Mouse (Mus musculus): Measurements from ENCODE around the gene Nol9.
"Not testable (repeated sequence)": the region's sequence is repeated elsewhere in the genome, so short reads cannot be mapped to it uniquely, and the experiment has no call there.

The Nol9 gene

DNA sequence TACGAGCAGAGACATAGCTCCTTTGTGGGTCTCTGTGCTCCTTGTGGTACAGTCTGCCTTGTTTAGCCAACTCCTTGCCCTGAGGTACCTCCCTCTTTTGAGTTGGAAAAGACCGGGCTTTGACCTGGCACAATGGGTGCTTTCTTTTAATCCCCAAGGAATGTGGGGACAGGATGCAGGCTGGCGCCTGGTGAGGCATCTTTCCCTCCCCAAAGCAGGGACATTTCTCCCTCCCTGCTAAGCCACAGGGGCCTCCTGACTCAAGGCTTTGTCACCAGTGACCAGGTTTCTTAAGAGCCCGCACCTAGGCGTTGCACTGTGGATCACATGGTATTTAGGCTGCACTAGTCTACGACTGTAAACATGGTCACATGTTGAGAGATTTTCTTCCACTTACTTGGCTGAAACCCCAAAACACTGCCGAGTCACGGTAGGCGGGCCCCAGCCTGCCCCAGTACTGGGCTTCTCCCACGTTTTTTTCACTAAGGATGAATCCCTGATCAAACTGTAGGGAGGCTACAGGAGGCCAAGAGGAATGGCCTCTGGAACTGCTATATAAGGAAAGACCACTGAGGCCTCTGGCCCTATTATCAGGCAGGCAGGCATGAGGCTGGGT, 28.9 kb upstream of the Nol9 start:
- DNase-seq (ENCODE audit: extremely low read depth, low read depth, low spot score), result no peak

DNA sequence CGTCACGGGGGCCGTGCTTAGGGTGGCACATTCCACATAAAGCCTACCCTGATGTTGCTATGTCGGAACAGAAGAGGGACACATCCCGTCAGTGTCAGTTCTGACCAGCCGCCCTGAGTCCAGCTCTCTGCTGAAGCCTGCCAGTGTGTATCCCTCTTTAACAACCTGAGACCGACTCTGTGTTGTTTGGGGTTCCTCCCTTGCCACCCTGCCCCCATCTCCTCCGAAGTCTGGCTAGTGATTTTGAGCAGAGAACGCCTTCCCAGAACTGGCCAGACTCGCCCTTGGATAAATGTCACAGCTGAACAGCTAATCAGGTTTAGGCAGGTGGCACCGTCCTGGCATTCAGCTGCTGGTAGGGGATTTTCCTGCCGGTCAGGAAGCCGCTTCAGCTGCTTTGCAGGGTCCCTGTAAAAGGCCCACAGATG, 28.4 kb upstream of the Nol9 start:
- DNase-seq (ENCODE audit: extremely low read depth, low read depth, low spot score), result no peak

DNA sequence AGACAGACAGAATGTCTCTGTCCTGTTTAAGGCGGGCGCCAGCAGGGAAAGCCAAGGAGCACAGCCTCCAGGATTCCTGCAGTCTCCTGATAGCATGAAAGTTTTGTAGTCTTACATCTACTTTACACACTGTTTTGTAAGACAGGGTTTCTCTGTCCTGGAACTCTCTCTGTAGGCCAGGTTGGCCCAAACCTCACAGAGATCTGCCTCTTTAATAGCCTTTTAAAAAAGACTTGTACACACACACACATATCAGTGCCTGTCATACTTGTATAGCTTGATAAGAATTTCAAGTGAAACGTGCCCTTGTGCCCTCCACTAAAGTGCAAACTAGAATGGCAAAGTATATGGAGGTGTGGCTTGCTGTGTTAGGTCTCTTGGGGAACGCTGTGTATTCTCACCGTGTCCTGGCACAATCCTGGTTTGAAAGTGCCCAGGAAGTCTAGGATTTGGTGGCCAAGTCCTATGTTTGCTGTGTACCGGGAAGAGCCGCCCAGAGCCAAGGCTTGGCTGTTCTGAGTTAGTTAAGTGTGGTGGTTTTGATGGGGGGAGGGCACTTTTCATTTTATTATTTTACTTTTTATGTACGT, 27.9 kb upstream of the Nol9 start:
- no peak for DNase-seq (ENCODE audit: extremely low read depth, low read depth, low spot score)

DNA sequence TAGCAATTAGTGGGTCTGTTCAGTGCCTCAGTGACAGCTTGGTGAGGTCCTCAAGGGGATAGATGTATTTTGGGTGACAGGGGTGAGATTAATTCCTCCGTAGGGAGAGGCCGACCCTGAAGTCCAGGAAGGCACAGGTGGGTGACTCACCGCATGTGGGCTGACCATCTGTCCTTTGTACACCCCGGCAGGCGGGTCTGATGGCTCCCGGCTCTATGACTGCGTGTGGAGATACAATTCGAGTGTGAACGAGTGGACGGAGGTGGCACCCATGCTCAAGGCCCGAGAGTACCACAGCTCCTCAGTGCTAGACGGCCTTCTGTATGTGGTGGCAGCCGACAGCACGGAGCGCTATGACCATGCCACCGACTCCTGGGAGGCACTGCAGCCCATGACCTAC, 27.0 kb upstream of the Nol9 start:
- DNase-seq (ENCODE audit: extremely low read depth, low read depth, low spot score), result no peak

DNA sequence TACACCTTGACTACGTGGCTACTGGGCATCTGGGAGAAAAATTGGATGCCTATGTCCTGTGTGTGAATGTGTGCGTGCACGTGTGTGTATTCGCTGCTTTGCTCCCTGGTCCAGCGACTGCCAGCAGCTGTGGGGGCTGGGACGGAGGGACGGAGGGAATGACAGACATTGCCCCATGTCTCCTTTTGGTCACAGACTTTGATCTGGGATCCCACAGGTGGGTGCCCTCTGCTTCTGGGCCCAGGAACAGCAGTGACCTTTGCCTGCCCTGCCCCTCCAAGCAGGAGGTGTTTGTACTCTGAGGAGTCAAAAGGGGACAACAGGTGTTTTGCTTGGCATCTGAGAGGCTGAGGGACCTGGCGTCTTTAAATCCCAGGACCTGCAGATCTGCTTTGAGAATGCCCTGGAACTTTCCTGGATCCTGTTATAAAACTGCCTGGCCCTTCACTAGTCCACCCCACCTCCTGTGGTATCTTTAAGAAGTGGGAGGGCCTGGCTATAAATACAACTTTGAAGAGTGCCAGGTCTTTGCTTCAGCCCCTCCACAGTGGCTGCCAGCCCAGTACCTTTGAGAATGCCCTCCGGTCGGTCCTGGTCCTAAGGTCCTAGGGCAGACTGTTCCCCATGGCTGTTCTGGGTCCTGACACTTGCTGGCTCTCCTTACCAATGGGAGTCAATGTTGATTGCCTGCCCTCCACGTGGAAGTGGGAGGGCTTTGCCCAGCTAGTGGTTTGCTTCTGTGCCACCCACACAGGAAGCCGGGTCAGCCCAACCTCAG, 25.9 kb upstream of the Nol9 start:
- DNase-seq (ENCODE audit: extremely low read depth, low read depth, low spot score), result no peak

DNA sequence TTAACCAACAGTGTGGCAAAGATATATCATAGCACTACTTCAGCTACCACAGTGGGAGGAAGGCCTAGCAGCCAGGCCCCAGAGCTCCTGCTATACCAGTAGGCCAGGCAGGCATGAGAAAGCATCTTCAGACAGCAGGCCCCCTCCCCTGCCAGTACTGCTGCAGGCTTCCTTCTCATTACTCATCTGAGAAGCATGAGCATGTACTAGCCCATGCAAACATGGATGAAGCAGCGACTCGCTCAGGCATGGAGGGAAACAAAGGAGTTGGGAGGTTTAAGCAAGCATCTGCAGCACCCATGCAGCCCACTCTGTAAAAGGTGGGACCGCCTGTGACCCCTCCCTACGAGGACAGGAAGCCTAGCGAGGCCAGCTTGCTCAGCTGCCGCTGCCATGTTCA, 20.0 kb upstream of the Nol9 start:
- no peak for DNase-seq (ENCODE audit: extremely low read depth, low read depth, low spot score)

DNA sequence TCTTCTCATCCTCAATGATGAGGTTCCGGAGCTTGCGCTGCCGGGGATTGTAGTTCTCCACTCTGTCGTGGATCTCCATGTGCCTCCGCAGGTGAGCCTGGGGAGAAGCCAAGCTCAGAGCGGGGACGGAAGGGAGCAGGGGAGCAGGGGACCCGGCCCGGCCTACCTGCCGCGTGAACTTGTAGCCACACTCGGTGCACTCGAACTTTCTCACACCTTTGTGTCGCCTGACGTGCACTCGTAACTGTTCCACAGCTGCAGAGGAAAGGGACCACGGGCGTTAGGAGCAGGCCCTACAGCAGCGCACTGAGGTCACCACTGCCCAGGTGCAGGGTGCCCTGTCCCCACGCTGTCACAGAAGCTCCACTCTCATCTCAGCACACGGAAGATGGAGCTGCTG, 19.1 kb upstream of the Nol9 start:
- no peak for DNase-seq (ENCODE audit: extremely low read depth, low read depth, low spot score)

DNA sequence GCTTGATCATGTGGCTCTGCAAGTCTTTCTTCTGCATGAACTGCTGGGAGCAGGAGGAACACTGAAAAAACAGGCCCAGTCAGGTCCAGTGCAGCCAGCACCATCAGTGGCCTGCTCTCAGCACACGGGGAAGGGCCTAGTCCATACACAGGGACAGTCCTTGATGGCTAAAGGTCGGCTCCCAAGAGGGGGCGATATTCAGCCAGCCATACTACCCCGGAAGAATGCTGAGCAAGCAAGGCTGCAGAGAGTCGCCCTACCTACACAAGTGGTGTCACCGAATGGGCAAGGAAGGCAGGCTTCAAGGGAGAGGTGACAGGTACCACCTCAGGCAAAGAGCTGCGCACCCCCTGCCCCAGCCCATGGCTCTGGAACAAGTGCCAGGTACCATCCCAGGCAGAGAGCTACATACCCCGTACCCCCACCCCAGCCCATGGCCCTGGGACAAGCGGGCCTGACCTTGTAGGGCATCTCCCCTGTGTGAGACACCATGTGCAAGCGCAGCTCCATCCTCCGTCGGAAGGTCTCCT, 17.5 kb upstream of the Nol9 start:
- no peak for DNase-seq (ENCODE audit: extremely low read depth, low read depth, low spot score)

DNA sequence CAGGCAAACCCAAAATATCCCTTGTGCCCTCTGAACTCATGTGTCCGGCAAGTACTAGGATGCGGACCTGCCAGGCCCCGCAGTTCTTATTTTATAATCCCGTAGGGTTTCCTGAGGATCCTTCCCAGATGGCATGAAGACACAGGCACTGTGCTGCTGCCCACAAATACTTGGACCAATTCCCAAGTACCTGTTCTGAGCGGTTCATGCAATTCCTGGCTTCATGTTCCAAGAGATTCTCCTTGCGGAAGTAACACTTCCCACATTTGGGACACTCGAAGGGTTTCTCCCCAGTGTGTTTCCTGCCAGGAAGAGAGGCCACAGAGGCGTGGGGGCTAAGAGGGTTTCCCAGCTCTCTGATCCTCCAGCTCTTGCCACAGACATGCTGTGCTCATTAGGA, 16.6 kb upstream of the Nol9 start:
- DNase-seq (ENCODE audit: extremely low read depth, low read depth, low spot score), result no peak

DNA sequence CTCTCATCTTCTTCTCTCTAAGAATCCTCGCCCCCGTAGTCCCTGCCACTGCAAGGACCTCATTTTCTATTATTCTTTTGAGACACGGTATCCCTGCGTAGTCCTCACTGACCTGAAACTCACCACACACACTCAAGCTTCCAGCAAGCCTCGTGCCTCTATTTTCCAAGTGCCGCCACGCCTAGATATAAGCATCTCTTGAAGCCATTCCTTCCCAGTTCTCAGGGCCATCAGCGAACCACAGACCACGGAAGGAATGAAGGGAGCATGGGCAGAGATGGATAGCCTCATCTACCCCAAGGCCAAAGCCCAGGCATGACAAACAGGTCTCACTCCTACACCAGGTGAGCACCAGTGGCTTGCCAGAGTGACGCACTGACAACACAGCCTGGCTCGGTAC, 14.6 kb upstream of the Nol9 start:
- DNase-seq (ENCODE audit: extremely low read depth, low read depth, low spot score), result no peak

DNA sequence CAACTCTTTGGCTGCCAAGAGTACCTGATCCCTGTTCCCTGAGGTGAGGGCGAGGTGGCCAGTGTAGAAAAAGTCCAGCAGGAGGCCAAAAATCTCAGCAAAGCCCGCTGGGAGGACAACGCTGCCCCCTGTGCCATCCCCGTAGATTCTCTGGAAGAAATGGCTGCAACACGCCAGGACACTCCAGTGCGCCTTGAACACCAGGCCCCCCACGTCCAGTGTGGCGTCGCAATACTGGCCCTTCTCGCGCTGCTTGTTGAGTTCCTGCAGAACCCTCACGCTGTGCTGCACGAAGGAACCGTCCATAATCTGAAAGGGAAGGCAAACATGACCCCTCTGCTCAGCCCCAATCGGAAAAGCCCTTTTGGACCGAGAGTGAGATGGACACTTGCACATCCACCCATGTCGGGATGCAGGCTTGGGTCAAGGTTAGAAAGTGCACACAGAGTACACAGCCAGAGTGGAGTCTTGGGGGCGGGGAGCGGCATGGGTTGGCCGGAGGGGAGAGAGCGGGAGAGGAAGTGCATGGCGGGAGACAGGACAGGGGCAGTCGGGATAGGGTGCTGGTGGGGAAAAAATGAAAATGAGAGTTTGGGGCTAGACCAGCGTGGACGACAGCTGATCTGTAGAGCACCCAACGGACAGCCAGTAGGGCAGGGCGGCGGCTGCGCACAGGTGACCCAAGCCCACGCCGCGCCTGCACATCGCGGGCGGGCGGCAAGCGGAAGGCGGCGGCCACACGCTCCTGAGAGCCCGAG, 12.2 kb upstream of the Nol9 start:
- DNase-seq (ENCODE audit: extremely low read depth, low read depth, low spot score), result no peak

DNA sequence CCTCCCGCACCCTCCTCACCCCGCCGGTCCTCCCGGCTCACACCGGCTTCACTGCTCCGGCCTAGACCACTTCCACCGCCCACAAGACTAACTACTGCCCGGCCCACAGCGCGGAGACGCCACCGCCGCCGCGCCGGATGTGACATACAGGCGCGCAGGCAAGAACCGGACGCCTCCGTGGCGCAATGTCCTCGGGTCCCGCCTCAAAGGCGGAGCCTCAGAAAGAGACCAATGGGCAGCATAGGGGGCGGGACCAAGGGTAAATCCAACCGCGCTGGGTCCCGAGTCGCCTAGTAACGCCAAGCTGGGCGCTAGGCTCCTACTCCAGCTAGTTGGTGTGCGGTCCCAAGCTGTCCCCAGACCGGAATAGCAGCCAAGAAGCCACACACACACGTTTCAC, 11.6 kb upstream of the Nol9 start, which contains the start of gene Zbtb48:
TSS of gene Zbtb48 (minus strand) at position 148 of the 400 bp plus-strand sequence.
- peak; percentile 61 for DNase-seq (ENCODE audit: extremely low read depth, low read depth, low spot score)

DNA sequence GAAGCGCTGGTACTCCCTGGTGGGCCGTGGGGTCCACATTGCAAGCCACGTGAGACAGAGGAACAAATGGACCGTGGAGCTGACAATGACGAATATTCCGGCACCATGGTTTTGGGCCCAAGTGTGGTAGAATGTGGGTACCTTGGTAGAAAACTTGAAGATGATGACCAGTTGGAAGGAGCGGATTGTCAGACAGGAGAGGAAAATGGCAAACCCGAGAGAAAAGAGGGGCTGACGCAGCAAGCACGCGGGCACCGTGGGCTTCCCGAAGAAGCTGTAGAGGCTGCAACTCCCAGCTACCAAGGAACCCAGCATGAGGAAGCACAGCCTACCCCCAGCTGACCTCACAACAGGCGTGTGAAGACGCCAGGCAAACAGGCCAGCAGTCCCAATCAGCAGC, 10.7 kb upstream of the Nol9 start:
- DNase-seq (ENCODE audit: extremely low read depth, low read depth, low spot score), result no peak

DNA sequence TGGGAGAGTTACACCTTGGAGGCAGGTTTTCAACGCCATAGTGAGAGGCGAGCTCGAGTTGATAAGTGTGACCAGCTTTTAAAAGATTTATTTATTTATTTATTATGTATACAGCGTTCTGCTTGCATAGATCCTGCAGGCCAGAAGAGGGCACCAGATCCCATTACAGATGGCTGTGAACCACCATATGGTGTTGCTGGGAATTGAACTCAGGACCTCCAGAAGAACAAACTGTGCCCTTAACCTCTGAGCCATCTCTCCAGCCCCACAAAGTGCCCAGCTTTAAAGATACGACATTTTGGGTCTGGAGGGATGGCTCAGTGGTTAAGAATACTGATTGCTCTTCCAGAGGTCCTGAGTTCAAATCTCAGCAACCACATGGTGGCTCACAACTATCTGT, 10.0 kb upstream of the Nol9 start:
- DNase-seq (ENCODE audit: extremely low read depth, low read depth, low spot score), result no peak

DNA sequence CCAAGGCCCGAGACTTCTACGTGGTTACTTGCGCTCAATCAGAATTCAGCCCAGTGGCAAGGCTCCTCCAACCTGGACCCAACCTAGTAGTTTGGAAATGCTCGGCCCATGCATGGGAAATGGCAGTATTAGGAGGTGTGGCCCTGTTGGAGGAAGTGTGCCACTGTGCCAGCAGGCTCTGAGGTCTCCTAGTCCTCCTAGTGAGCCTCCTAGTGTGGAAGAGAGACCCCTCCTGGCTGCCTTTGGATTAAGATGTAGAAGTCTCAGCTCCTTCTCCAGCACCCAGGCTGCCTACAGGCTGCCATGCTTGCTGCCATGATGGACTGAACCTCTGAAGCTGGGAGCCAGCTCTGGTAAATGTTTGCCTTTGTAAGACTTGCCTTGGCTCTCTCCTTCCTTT, 9.1 kb upstream of the Nol9 start:
- no peak for DNase-seq (ENCODE audit: extremely low read depth, low read depth, low spot score)

DNA sequence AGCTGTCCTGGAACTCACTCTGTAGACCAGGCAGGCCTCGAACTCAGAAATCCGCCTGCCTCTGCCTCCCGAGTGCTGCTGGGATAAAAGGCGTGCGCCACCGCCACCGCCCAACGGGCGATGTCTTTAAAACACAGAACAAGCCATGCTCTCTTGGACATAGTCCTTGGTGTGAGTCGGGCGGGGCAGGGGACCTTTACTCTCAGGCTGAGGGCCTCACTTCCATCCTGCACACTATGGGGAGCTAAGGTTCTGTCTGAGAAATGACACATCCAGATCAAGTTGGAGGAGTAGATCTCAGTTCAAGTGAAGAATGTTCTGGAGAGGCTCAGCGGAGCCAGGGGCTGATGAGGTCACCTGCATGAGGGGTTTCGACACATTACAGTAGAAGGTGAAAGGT, 6.2 kb upstream of the Nol9 start:
- no peak for DNase-seq (ENCODE audit: extremely low read depth, low read depth, low spot score)

DNA sequence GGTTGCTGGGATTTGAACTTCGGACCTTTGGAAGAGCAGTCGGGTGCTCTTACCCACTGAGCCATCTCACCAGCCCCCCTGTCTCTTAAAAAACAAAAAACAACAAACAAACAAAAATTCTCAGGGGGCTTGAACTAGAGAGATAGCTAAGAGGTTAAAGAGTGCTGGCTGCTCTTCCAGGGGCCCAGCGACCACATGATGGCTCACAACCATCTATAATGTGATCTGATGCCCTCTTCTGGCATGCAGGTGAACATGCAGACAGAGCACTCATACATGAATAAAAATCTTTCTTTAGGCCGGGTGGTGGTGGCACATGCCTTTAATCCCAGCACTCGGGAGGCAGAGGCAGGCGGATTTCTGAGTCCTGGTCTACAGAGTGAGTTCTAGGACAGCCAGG, 2.7 kb upstream of the Nol9 start:
- not testable (repeated sequence) for DNase-seq (ENCODE audit: extremely low read depth, low read depth, low spot score)

DNA sequence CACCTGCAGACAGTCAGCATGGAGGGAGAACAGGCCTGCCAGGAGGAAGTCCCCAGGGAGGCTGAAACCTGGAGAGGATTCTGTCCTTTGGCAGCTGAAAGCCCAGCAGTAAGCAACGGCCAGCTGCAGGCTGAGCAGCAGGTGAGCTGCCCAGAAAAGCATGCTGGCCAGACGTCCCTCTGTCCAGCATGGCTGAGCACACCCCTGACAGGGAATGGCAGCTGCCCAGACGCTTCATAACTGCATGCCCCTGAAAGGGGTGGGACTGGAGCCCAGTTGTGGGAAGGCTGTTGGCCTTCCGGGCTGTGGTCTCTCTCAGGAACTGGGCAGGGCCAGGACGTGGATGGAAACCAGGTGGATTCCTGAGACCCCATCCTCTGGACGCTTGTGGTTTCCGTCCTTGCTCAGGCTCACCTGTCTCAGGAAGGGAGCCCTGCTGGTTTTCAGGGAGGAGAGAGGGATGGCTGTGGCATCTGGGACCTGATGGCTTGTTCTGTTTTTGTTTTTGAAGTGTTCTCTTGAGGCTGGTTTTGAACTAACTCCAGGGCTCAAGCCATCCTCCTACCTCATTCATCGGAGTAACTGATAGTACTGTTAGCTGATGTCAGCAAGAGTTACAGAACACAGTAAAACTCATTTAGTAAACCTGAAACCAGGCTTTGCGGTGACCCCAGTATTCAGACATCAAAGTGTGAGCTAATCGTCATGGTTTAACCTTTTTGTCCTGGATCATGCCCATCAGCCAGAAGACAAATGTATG, 716 bp upstream of the Nol9 start, which contains the start of gene Tas1r1:
TSS of gene Tas1r1 (minus strand) at position 344 of the 760 bp plus-strand sequence.
- DNase-seq (ENCODE audit: extremely low read depth, low read depth, low spot score), result no peak

DNA sequence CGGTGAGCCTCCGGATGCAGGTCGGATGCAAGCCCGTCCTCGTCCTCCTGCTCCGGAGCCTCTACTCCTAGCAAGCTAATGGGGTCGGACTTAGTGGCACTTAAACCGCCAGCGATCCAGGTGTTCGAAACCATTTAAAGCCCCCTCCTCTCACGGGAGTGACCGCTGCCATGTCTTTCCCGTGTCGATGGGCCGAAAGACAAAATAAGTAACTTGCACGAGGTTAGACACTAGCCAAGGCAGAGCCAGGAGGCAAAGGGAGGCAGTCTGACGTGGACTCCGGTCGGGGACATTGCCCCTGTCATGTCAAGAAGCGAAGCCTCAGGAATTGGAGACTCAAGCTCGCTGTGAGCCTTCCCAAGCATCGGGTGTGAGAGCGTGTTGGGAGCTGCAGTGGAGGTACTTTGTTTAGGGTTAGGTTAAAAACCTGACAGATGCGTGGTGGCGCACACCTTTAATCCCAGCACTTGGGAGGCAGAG, 750 bp downstream of the Nol9 start:
- no peak for DNase-seq (ENCODE audit: extremely low read depth, low read depth, low spot score)

DNA sequence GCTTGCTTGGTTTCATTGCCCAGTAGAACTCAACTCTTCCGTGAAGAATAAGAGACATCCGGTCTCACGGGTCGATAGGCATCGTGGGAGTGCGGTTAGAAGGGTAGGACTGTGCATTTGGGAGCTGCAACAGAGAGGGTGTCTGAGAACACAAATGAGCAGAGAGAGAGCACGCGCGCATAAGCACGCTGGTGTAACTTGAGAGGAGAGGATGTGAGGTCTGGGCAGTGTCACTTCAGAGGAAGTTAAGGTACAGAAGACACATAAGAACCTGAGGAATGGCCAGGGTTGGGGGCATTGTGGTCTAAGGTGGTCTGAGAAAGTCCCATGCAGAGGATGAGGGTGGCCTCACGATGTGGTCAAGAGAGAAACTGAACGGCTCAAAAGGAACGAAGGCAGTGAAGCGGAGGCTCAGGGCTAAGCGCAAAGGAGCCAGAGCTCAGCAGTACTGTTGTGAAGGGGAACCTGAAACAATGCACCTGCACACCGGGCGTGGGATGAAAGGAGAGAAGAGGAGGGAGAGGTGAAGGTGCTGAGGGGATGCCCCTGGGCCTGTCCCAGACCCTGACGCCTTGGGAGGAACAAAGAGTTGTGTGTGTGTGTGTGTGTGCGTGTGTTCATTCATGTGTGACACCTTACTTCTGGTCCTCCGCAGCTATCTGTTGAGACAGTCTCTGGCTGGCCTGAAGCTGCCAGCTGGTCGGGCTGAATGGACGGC, 3.0 kb downstream of the Nol9 start:
- no peak for DNase-seq (ENCODE audit: extremely low read depth, low read depth, low spot score)
